In genomic region chr1:86469876-86470275, GRCm38 (mm10) we compare ENCODE assay signal across 14 mouse cellular contexts. TPM values are rescaled to one million over a fixed set of nuclear protein-coding genes. Genes with fewer than 3 reads are reported as not detected.
A peak's percentile ranks its signal among the peaks of the same experiment; 100 is the strongest.
DNase-seq lines count a peak whose midpoint lies in the region; ATAC-seq and TF ChIP-seq lines count a peak whose summit lies in the region.
"Had no signal": no experiment of that assay in that cellular context is flagged by ENCODE, and none has a peak within 500 bp of the region (broad histone marks: within the 10 kb centered on the region; RNA-seq: fewer than 3 reads in every experiment).

No protein-coding gene starts in this region.

- H3K4me1 ChIP-seq in heart, embryonic 14.5 days (ENCODE audit: control insufficient read depth in 2 of 2, insufficient read depth in 2 of 2, low read length in 2 of 2): peaks cover 32 to 47% of the 10 kb centered on the region in 2 experiments
- H3K4me1 ChIP-seq in lung, embryonic 15.5 days: peaks cover 43% of the 10 kb centered on the region
- H3K4me1 ChIP-seq in lung, adult 2 months (ENCODE audit: control insufficient read depth, insufficient read depth, low read length): peaks cover 19% of the 10 kb centered on the region
- peaks cover 2% of the 10 kb centered on the region; the same call in 1 of the 2 replicates for H3K4me1 ChIP-seq in embryonic fibroblast, embryonic 13.5 days (ENCODE audit: control insufficient read depth, insufficient read depth, low read length)
- peaks cover 21% of the 10 kb centered on the region for H3K4me1 ChIP-seq in stomach, embryonic 15.5 days

- ATAC-seq in heart, embryonic 14.5 days (ENCODE audit: insufficient number of reproducible peaks, insufficient read depth, low FRiP score, low read depth): no peak
- ATAC-seq in lung, embryonic 15.5 days (ENCODE audit: borderline replicate concordance, extremely low read depth, low FRiP score, low TSS enrichment): 0 out of 2 replicates have a peak, but pooled peaks have one; percentile 1
- no peak for ATAC-seq in stomach, embryonic 15.5 days (ENCODE audit: insufficient read depth, low FRiP score, low read depth)
- ATAC-seq: activated CD4-positive, CD25-positive, alpha-beta regulatory T cell, adult 4 months; forebrain, embryonic 16.5 days had no signal

- no peak overlapping the region for H3K4me3 ChIP-seq in heart, embryonic 14.5 days (ENCODE audit: control insufficient read depth in 1 of 2, insufficient read depth in 1 of 2, low read depth in 1 of 2, low read length in 2 of 2)
- H3K4me3 ChIP-seq in lung, embryonic 15.5 days: no peak overlapping the region
- H3K4me3 ChIP-seq in lung, adult 2 months (replicated peaks; ENCODE audit: extremely low read depth, low read depth, low read length): no peak overlapping the region
- H3K4me3 ChIP-seq in embryonic fibroblast, embryonic 13.5 days (ENCODE audit: insufficient read depth, low read length): no peak overlapping the region
- H3K4me3 ChIP-seq in stomach, embryonic 15.5 days (replicated peaks): no peak overlapping the region

- H3K9me3 ChIP-seq in heart, embryonic 14.5 days (ENCODE audit: control insufficient read depth, low read length): no peaks in the 10 kb centered on the region
- no peaks in the 10 kb centered on the region for H3K9me3 ChIP-seq in lung, embryonic 15.5 days
- H3K9me3 ChIP-seq in stomach, embryonic 15.5 days: no peaks in the 10 kb centered on the region

- H3K9ac ChIP-seq in heart, embryonic 14.5 days (ENCODE audit: low read length): peak overlapping the region; percentile 61
- no peak overlapping the region for H3K9ac ChIP-seq in lung, embryonic 15.5 days
- H3K9ac ChIP-seq in stomach, embryonic 15.5 days: no peak overlapping the region

- DNase-seq in heart, adult 8-10 months (ENCODE audit: low spot score): no peak
- no peak for DNase-seq in lung, adult 2 months
- no peak for DNase-seq in urinary bladder, adult 18-20 months (ENCODE audit: low spot score in 2 of 2)
- DNase-seq: retina, postnatal 1 day had no signal

- no peaks in the 10 kb centered on the region for H3K36me3 ChIP-seq in heart, embryonic 14.5 days (ENCODE audit: control insufficient read depth, insufficient read depth, low read length)
- no peaks in the 10 kb centered on the region for H3K36me3 ChIP-seq in lung, embryonic 15.5 days
- no peaks in the 10 kb centered on the region for H3K36me3 ChIP-seq in stomach, embryonic 15.5 days

- WGBS in heart, embryonic 14.5 days: 95% methylated on average over 4 of the region's 4 CpGs
- 92% methylated on average over 4 of the region's 4 CpGs for WGBS in lung, embryonic 15.5 days
- WGBS in lung, adult 2 months: 91% methylated on average over 4 of the region's 4 CpGs
- WGBS in stomach, embryonic 15.5 days: 98% methylated on average over 4 of the region's 4 CpGs

- H3K27me3 ChIP-seq in heart, embryonic 14.5 days (ENCODE audit: control insufficient read depth, insufficient read depth, low read length): no peaks in the 10 kb centered on the region
- no peaks in the 10 kb centered on the region for H3K27me3 ChIP-seq in lung, embryonic 15.5 days
- no peaks in the 10 kb centered on the region for H3K27me3 ChIP-seq in stomach, embryonic 15.5 days (replicated peaks)

- no peak for TF ChIP-seq POLR2A in lung, adult 2 months (IDR thresholded peaks at IDR 0.05; ENCODE audit: borderline replicate concordance, extremely low read depth, low read depth, low read length)
- no peak for TF ChIP-seq POLR2A in embryonic fibroblast, embryonic 13.5 days (IDR thresholded peaks at IDR 0.05; ENCODE audit: low read depth, low read length)

- no peak for TF ChIP-seq CTCF in lung, adult 2 months (IDR thresholded peaks at IDR 0.05; ENCODE audit: insufficient read depth, low read length)
- no peak for TF ChIP-seq CTCF in embryonic fibroblast, embryonic 13.5 days (IDR thresholded peaks at IDR 0.05; ENCODE audit: borderline replicate concordance, insufficient read depth, low read length)

- H3K4me2 ChIP-seq in heart, embryonic 14.5 days (ENCODE audit: low read length): peak overlapping the region; percentile 44; the same call in 1 of the 2 replicates
- no peak overlapping the region for H3K4me2 ChIP-seq in lung, embryonic 15.5 days
- no peak overlapping the region for H3K4me2 ChIP-seq in stomach, embryonic 15.5 days

- H3K27ac ChIP-seq in heart, embryonic 14.5 days (replicated peaks in 1 of 2; ENCODE audit: control insufficient read depth in 1 of 2, insufficient read depth in 1 of 2, low read depth in 2 of 2, low read length in 2 of 2): peak overlapping the region; percentile 83 to 99
- peak overlapping the region; percentile 98 for H3K27ac ChIP-seq in lung, embryonic 15.5 days
- peak overlapping the region; percentile 83 for H3K27ac ChIP-seq in embryonic fibroblast, embryonic 13.5 days (ENCODE audit: insufficient read depth, low read length)
- peak overlapping the region; percentile 96 for H3K27ac ChIP-seq in stomach, embryonic 15.5 days

RNA-seq across cellular contexts. Expression of gene Tex44, which starts 43.7 kb away (rescaled TPM):
- not detected in 2 replicates for polyA plus RNA-seq in heart, embryonic 14.5 days (2014; fragmentation: Nextera tagmentation; extraction: Ambion mirVana)
- total RNA-seq in heart, adult 8-10 months (2022): not detected
- not detected in 2 replicates for polyA plus RNA-seq in lung, embryonic 15.5 days (2015; fragmentation: Nextera tagmentation; extraction: Ambion mirVana)
- 0.11 and 0.12 TPM in 2 replicates for polyA plus RNA-seq in lung, adult 2 months (2012; rRNA removed)
- polyA plus RNA-seq in embryonic fibroblast, embryonic 13.5 days (2011; ENCODE audit: insufficient read length, low read depth, missing spikeins): not detected in 2 replicates
- not detected in 2 replicates for polyA plus RNA-seq in stomach, embryonic 15.5 days (2015; fragmentation: Nextera tagmentation; extraction: Ambion mirVana)
- total RNA-seq: ES-E14; hematopoietic stem cell, adult 5-6 weeks; left cerebral cortex, adult 18-20 months; megakaryocyte, adult 5-6 weeks had no signal
- polyA plus RNA-seq: activated CD4-positive, CD25-positive, alpha-beta regulatory T cell, adult 4 months; forebrain, embryonic 16.5 days had no signal

RNA-seq across cellular contexts. Expression of gene Nmur1, which starts 43.8 kb away (rescaled TPM):
- polyA plus RNA-seq in heart, embryonic 14.5 days (2014; fragmentation: Nextera tagmentation; extraction: Ambion mirVana): not detected in 2 replicates
- total RNA-seq in heart, adult 8-10 months (2022): not detected
- polyA plus RNA-seq in lung, embryonic 15.5 days (2015; fragmentation: Nextera tagmentation; extraction: Ambion mirVana): 0.17 TPM in 1 of 2 replicates, not detected in the other
- 2.9 TPM in 2 replicates for polyA plus RNA-seq in lung, adult 2 months (2012; rRNA removed)
- polyA plus RNA-seq in embryonic fibroblast, embryonic 13.5 days (2011; ENCODE audit: insufficient read length, low read depth, missing spikeins): not detected in 2 replicates
- not detected in 2 replicates for polyA plus RNA-seq in stomach, embryonic 15.5 days (2015; fragmentation: Nextera tagmentation; extraction: Ambion mirVana)
- total RNA-seq: hematopoietic stem cell, adult 5-6 weeks; left cerebral cortex, adult 18-20 months; megakaryocyte, adult 5-6 weeks had no signal
- polyA plus RNA-seq: forebrain, embryonic 16.5 days had no signal

RNA-seq across cellular contexts. Expression of gene Ptma, which starts 56.6 kb away (rescaled TPM):
- polyA plus RNA-seq in heart, embryonic 14.5 days (2014; fragmentation: Nextera tagmentation; extraction: Ambion mirVana): 788 and 789 TPM in 2 replicates
- total RNA-seq in heart, adult 8-10 months (2022): 100 to 1,000 TPM; 183 to 230 (median 211) TPM
- 2,819 and 2,940 TPM in 2 replicates for polyA plus RNA-seq in lung, embryonic 15.5 days (2015; fragmentation: Nextera tagmentation; extraction: Ambion mirVana)
- polyA plus RNA-seq in lung, adult 2 months (2012; rRNA removed): 751 and 980 TPM in 2 replicates
- polyA plus RNA-seq in embryonic fibroblast, embryonic 13.5 days (2011; ENCODE audit: insufficient read length, low read depth, missing spikeins): 1,524 and 1,625 TPM in 2 replicates
- polyA plus RNA-seq in stomach, embryonic 15.5 days (2015; fragmentation: Nextera tagmentation; extraction: Ambion mirVana): 2,449 and 2,521 TPM in 2 replicates
